Mouse (Mus musculus) left cerebral cortex, postnatal 4 days (tissue): ENCODE results near the gene Mtus2. TPM values are rescaled to one million over a fixed set of nuclear protein-coding genes. Genes with fewer than 3 reads are reported as not detected.

Experiments
- total RNA-seq, 2 experiments: library from RNA; stranded (reverse); gene quantifications; 2 replicates each; pipeline ENCODE4 v1.2.3; 2021

Gene Mtus2
- total RNA-seq, 2 experiments from 2014 or later = 54.7 to 57.7 TPM

Other genes starting within 250 kb of the Mtus2 start
- gene Flt1, start 231.3 kb upstream of the Mtus2 start, total RNA-seq = 10 to 100 TPM; 15.1 to 17.6 TPM
- 100 to 1,000 TPM; 143 to 160 TPM for gene Pomp, start 96.9 kb upstream of the Mtus2 start, total RNA-seq
- 1 to 10 TPM; 2.4 to 3.6 TPM for gene Slc46a3, start 62.5 kb upstream of the Mtus2 start, total RNA-seq